51 mouse cellular contexts compared by ENCODE assay signal in genomic region chr11:51211426-51211825, GRCm38 (mm10). TPM values are rescaled to one million over a fixed set of nuclear protein-coding genes. Genes with fewer than 3 reads are reported as not detected.
"Had no signal": no experiment of that assay in that cellular context is flagged by ENCODE, and none has a peak within 500 bp of the region (broad histone marks: within the 10 kb centered on the region; RNA-seq: fewer than 3 reads in every experiment).

No protein-coding gene starts in this region.

- H3K4me3 ChIP-seq: heart, embryonic 12.5 days; heart, embryonic 13.5 days; heart, embryonic 15.5 days; hindbrain, embryonic 10.5 days; hindbrain, embryonic 12.5 days; hindbrain, embryonic 13.5 days; hindbrain, embryonic 15.5 days; intestine, embryonic 15.5 days; kidney, embryonic 15.5 days; layer of hippocampus, adult 2 months; left cerebral cortex, adult 2 months had no signal

- DNase-seq: heart, postnatal 10 days; heart, postnatal 36 days; heart, postnatal 4 days; kidney, adult 11 months; kidney, adult 18-20 months; kidney, adult 2 months; kidney, adult 8-10 months; kidney, adult 9 months; kidney, postnatal 10 days; kidney, postnatal 14 days; kidney, postnatal 25 days; kidney, postnatal 36 days; kidney, postnatal 4 days; layer of hippocampus, adult 9-11 months; layer of hippocampus, postnatal 36 days had no signal

- H3K27me3 ChIP-seq: heart, embryonic 12.5 days; heart, embryonic 13.5 days; heart, embryonic 15.5 days; hindbrain, embryonic 12.5 days; hindbrain, embryonic 13.5 days; hindbrain, embryonic 15.5 days; intestine, embryonic 15.5 days; kidney, embryonic 15.5 days had no signal

- H3K4me1 ChIP-seq: heart, embryonic 12.5 days; heart, embryonic 13.5 days; heart, embryonic 15.5 days; hindbrain, embryonic 10.5 days; hindbrain, embryonic 12.5 days; hindbrain, embryonic 13.5 days; hindbrain, embryonic 15.5 days; intestine, embryonic 15.5 days; kidney, embryonic 15.5 days had no signal

- H3K9me3 ChIP-seq: heart, embryonic 13.5 days; heart, embryonic 15.5 days; hindbrain, embryonic 10.5 days; hindbrain, embryonic 12.5 days; hindbrain, embryonic 13.5 days; hindbrain, embryonic 15.5 days; intestine, embryonic 15.5 days; kidney, embryonic 15.5 days had no signal

- H3K27ac ChIP-seq: heart, embryonic 13.5 days; heart, embryonic 15.5 days; hindbrain, embryonic 10.5 days; hindbrain, embryonic 12.5 days; hindbrain, embryonic 13.5 days; hindbrain, embryonic 14.5 days; hindbrain, embryonic 15.5 days; hindbrain, postnatal 0 days; intestine, embryonic 15.5 days; kidney, embryonic 15.5 days; kidney, postnatal 0 days; layer of hippocampus, adult 2 months; left cerebral cortex, adult 2 months had no signal

- ATAC-seq: hindbrain, embryonic 16.5 days; hindbrain, postnatal 0 days; inflammation-experienced regulatory T-cells, adult 6 months; intestine, embryonic 15.5 days; intestine, embryonic 16.5 days; intestine, postnatal 0 days had no signal

- H3K9ac ChIP-seq: heart, embryonic 12.5 days; heart, embryonic 13.5 days; heart, embryonic 15.5 days; hindbrain, embryonic 12.5 days; hindbrain, embryonic 13.5 days; hindbrain, embryonic 14.5 days; hindbrain, embryonic 15.5 days; intestine, embryonic 15.5 days; kidney, embryonic 15.5 days had no signal

- H3K4me2 ChIP-seq: heart, embryonic 11.5 days; heart, embryonic 12.5 days; heart, embryonic 13.5 days; heart, embryonic 15.5 days; hindbrain, embryonic 12.5 days; hindbrain, embryonic 13.5 days; hindbrain, embryonic 14.5 days; hindbrain, embryonic 15.5 days; intestine, embryonic 15.5 days; kidney, embryonic 15.5 days had no signal

- H3K36me3 ChIP-seq: heart, embryonic 12.5 days; heart, embryonic 13.5 days; heart, embryonic 15.5 days; hindbrain, embryonic 10.5 days; hindbrain, embryonic 12.5 days; hindbrain, embryonic 13.5 days; hindbrain, embryonic 15.5 days; intestine, embryonic 15.5 days; kidney, embryonic 15.5 days had no signal

RNA-seq across cellular contexts. Expression of gene Gm12569, which starts 8.8 kb away (rescaled TPM):
- total RNA-seq: heart, postnatal 10 days; heart, postnatal 25 days; heart, postnatal 36 days; heart, postnatal 4 days; hematopoietic stem cell, adult 5-6 weeks; hindbrain, postnatal 0 days; layer of hippocampus, adult 18-20 months; layer of hippocampus, adult 2 months; layer of hippocampus, adult 8-10 months; layer of hippocampus, postnatal 10 days; layer of hippocampus, postnatal 14 days; layer of hippocampus, postnatal 25 days; layer of hippocampus, postnatal 36 days; left cerebral cortex, adult 18-20 months; left cerebral cortex, adult 2 months; left cerebral cortex, adult 8-10 months had no signal
- polyA plus RNA-seq: heart, embryonic 11.5 days; heart, embryonic 12.5 days; heart, embryonic 13.5 days; heart, embryonic 14.5 days; heart, embryonic 15.5 days; heart, embryonic 16.5 days; heart, postnatal 0 days; hindbrain, embryonic 10.5 days; hindbrain, embryonic 11.5 days; hindbrain, embryonic 12.5 days; hindbrain, embryonic 13.5 days; hindbrain, embryonic 14.5 days; hindbrain, embryonic 15.5 days; hindbrain, embryonic 16.5 days; hindbrain, postnatal 0 days; inflammation-experienced regulatory T-cells, adult 6 months; intestine, embryonic 14.5 days; intestine, embryonic 15.5 days; intestine, embryonic 16.5 days; intestine, postnatal 0 days; kidney, adult 2 months; kidney, embryonic 14.5 days; kidney, embryonic 15.5 days; kidney, embryonic 16.5 days; kidney, postnatal 0 days; large intestine, adult 2 months had no signal

RNA-seq across cellular contexts. Expression of gene BC049762, which starts 51.4 kb away (rescaled TPM):
- total RNA-seq: heart, postnatal 10 days; heart, postnatal 4 days; hematopoietic stem cell, adult 5-6 weeks; hindbrain, postnatal 0 days; layer of hippocampus, adult 18-20 months; layer of hippocampus, postnatal 10 days; layer of hippocampus, postnatal 14 days; layer of hippocampus, postnatal 36 days; left cerebral cortex, adult 18-20 months; left cerebral cortex, adult 2 months; left cerebral cortex, adult 8-10 months had no signal
- polyA plus RNA-seq: heart, embryonic 14.5 days; hindbrain, embryonic 10.5 days; inflammation-experienced regulatory T-cells, adult 6 months had no signal
